Mouse (Mus musculus): ENCODE data around the gene Setd3.

Setd3 gene

GRCm38 (mm10) chr12:108200094-108200493, 21.0 kb upstream of the Setd3 start:
- DNase-seq (ENCODE audit: low read depth): no peak

GRCm38 (mm10) chr12:108198447-108198846, 19.3 kb upstream of the Setd3 start:
- DNase-seq (ENCODE audit: low read depth): no peak

- DNase-seq (ENCODE audit: low read depth): no peak
These were observed 16.6 kb upstream of the Setd3 start for GRCm38 (mm10) chr12:108195761-108196160.

GRCm38 (mm10) chr12:108193878-108194277, 14.8 kb upstream of the Setd3 start:
- no peak for DNase-seq (ENCODE audit: low read depth)

GRCm38 (mm10) chr12:108187541-108188091, 8.5 kb upstream of the Setd3 start:
- DNase-seq (ENCODE audit: low read depth): no peak

GRCm38 (mm10) chr12:108181716-108182115, 2.6 kb upstream of the Setd3 start:
- no peak for DNase-seq (ENCODE audit: low read depth)

- DNase-seq (ENCODE audit: low read depth): peak; percentile 96
These were observed 480 bp upstream of the Setd3 start, which contains the start of gene Ccnk for GRCm38 (mm10) chr12:108179321-108180266. Gene Ccnk, plus strand, starts transcription at chr12:108179579.

GRCm38 (mm10) chr12:108178331-108179245, 526 bp downstream of the Setd3 start:
- peak; percentile 46 for DNase-seq (ENCODE audit: low read depth)

GRCm38 (mm10) chr12:108176366-108176765, 2.7 kb downstream of the Setd3 start:
- DNase-seq (ENCODE audit: low read depth): no peak

GRCm38 (mm10) chr12:108174606-108175505, 4.3 kb downstream of the Setd3 start:
- no peak for DNase-seq (ENCODE audit: low read depth)

- no peak for DNase-seq (ENCODE audit: low read depth)
These were observed 6.5 kb downstream of the Setd3 start for GRCm38 (mm10) chr12:108172639-108173038.

GRCm38 (mm10) chr12:108171336-108171735, 7.8 kb downstream of the Setd3 start:
- DNase-seq (ENCODE audit: low read depth): no peak

- no peak for DNase-seq (ENCODE audit: low read depth)
These were observed 8.6 kb downstream of the Setd3 start for GRCm38 (mm10) chr12:108170467-108170866.

- DNase-seq (ENCODE audit: low read depth): no peak
These were observed 10.2 kb downstream of the Setd3 start for GRCm38 (mm10) chr12:108168909-108169308.

GRCm38 (mm10) chr12:108163706-108164105, 15.4 kb downstream of the Setd3 start:
- no peak for DNase-seq (ENCODE audit: low read depth)

- DNase-seq (ENCODE audit: low read depth): no peak
These were observed 17.1 kb downstream of the Setd3 start for GRCm38 (mm10) chr12:108162036-108162435.

GRCm38 (mm10) chr12:108159863-108160262, 19.3 kb downstream of the Setd3 start:
- no peak for DNase-seq (ENCODE audit: low read depth)

- peak; percentile 11 for DNase-seq (ENCODE audit: low read depth)
These were observed 26.4 kb downstream of the Setd3 start for GRCm38 (mm10) chr12:108152743-108153142.

GRCm38 (mm10) chr12:108149764-108150163, 29.4 kb downstream of the Setd3 start:
- DNase-seq (ENCODE audit: low read depth): no peak

GRCm38 (mm10) chr12:108145198-108145597, 33.9 kb downstream of the Setd3 start:
- no peak for DNase-seq (ENCODE audit: low read depth)
